Mouse (Mus musculus) embryonic facial prominence, embryonic 12.5 days (tissue): Measurements from ENCODE around the gene Inpp5d. TPM values are rescaled to one million over a fixed set of nuclear protein-coding genes. Genes with fewer than 3 reads are reported as not detected.

Experiments
- ATAC-seq: fragments of 200-750 bp; cut with Nextera tagmentation; 2 replicates; pipeline ENCODE4 v1.8.0; 2017; ENCODE audit not compliant: insufficient number of reproducible peaks, insufficient read depth, low FRiP score, low TSS enrichment
- H3K27ac ChIP-seq: fragments of 300-500 bp; sonication (generic); 2 replicates; pipeline ENCODE4 v1.5.1; 2016; ENCODE audit warnings: mild to moderate bottlenecking
- H3K27me3 ChIP-seq: fragments of 300-500 bp; sonication (generic); 2 replicates; pipeline ENCODE4 v1.6.1; 2016; ENCODE audit warnings: mild to moderate bottlenecking, moderate library complexity
- H3K36me3 ChIP-seq: fragments of 300-500 bp; sonication (generic); 2 replicates; pipeline ENCODE4 v1.6.1; 2016; ENCODE audit warnings: mild to moderate bottlenecking
- H3K4me1 ChIP-seq: fragments of 300-500 bp; sonication (generic); 2 replicates; pipeline ENCODE4 v1.6.1; 2016
- H3K4me2 ChIP-seq: fragments of 300-500 bp; sonication (generic); replicated peaks from 2 replicates; pipeline ENCODE4 v1.6.1; 2016; ENCODE audit warnings: mild to moderate bottlenecking, moderate library complexity
- H3K4me3 ChIP-seq: fragments of 300-500 bp; sonication (generic); 2 replicates; pipeline ENCODE4 v1.5.1; 2016; ENCODE audit warnings: mild to moderate bottlenecking
- H3K9ac ChIP-seq: fragments of 300-500 bp; sonication (generic); 2 replicates; pipeline ENCODE4 v1.6.1; 2016; ENCODE audit warnings: mild to moderate bottlenecking, moderate library complexity
- H3K9me3 ChIP-seq: fragments of 300-500 bp; sonication (generic); 2 replicates; pipeline ENCODE4 v1.6.1; 2016; ENCODE audit warnings: mild to moderate bottlenecking, moderate library complexity
- WGBS: fragments of 180-500 bp; shearing (Covaris S2); methylation state at CpG from one replicate; pipeline ENCODE4 v1.1.7; 2016; 5-methylcytosine and 5-hydroxymethylcytosine counted together
- polyA plus RNA-seq: library from polyadenylated mRNA; unstranded; fragments of >200 nt; fragmentation: Nextera tagmentation; extraction: Ambion mirVana; gene quantifications from 2 replicates; pipeline ENCODE4 v1.2.1, GENCODE M21; 2016

The Inpp5d gene
- polyA plus RNA-seq, 1 experiment from 2014 or later: 6.1 TPM

DNA sequence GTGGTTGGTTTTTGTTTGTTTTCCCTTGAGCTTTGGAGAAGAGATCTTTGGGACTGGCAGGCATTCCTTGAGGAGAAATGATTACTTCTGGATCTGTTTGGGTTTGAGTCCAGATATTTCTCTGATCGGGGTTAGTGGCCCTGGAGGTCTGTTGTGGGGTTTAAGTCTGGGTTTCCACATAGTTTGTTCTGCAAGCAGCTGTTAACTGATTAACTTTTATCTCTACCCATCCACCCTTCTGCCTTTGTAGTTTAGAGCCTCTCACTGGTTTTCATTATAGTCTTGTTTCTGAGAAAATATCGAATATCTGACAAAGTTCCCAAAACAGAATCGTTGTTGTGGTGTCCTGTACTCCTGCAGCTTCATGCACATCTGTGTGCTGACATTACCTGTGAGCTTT, 143.7 kb downstream of the Inpp5d start:
- Histone ChIP-seq H3K4me3 (no peak overlapping the region), H3K4me1 (no peaks in the 10 kb centered on the region), H3K36me3 (peaks cover 89% of the 10 kb centered on the region), H3K27me3 (no peaks in the 10 kb centered on the region), H3K4me2 (no peak overlapping the region), H3K27ac (no peak overlapping the region), H3K9me3 (no peaks in the 10 kb centered on the region), H3K9ac (no peak overlapping the region)
- ATAC-seq: no peak
- 87% methylated on average over 3 of the region's 3 CpGs for WGBS

DNA sequence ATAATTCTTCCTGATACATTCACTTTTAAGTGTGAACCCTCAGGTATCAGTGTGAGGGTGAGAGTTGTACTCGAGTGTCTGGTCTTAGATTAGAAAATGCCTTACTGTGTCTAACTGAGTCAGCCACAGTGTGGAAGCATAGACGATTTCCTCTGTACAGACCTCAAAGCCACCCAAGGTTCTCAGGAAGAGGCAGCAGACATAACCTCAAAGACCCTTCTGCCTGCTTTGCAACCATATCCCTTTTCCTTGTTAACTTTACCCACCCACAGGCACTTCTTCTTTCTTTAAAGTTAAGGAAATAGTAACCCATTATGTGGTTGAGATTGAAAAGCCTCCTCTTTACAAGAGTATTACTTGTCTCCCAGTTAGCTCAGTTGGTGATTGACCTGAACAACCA, 145.6 kb downstream of the Inpp5d start:
- H3K9me3 ChIP-seq: no peaks in the 10 kb centered on the region
- no peak overlapping the region for H3K4me3 ChIP-seq
- ATAC-seq: no peak
- H3K4me2 ChIP-seq: no peak overlapping the region
- peaks cover 90% of the 10 kb centered on the region for H3K36me3 ChIP-seq
- WGBS: 82% methylated on average over 2 of the region's 2 CpGs
- no peaks in the 10 kb centered on the region for H3K27me3 ChIP-seq
- H3K27ac ChIP-seq: no peak overlapping the region
- no peaks in the 10 kb centered on the region for H3K4me1 ChIP-seq
- no peak overlapping the region for H3K9ac ChIP-seq

DNA sequence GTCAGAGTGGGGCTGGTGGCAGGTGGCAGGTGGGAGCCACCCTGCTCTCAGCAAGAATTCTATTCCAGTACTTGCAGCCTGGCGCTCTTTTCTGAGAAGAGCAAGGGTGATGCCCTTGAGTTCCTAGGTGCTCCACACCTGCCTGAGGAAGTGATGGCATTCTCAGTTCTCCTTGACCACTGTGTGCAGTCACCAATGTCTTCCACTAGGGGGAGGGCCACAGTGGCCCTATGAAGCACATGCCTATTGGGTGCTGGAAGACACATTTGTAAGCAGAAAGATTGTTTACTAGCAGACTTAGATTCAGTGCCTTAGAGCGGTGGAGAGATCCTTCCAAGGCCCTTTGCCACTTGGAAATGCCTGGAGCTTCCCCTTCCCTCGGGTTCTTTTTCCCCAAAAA, 146.1 kb downstream of the Inpp5d start:
- Histone ChIP-seq H3K4me2 (no peak overlapping the region), H3K36me3 (peaks cover 91% of the 10 kb centered on the region), H3K4me3 (no peak overlapping the region), H3K9ac (no peak overlapping the region), H3K9me3 (no peaks in the 10 kb centered on the region), H3K4me1 (no peaks in the 10 kb centered on the region), H3K27me3 (no peaks in the 10 kb centered on the region), H3K27ac (no peak overlapping the region)
- ATAC-seq: no peak
- WGBS: 85% methylated on average over 3 of the region's 3 CpGs

DNA sequence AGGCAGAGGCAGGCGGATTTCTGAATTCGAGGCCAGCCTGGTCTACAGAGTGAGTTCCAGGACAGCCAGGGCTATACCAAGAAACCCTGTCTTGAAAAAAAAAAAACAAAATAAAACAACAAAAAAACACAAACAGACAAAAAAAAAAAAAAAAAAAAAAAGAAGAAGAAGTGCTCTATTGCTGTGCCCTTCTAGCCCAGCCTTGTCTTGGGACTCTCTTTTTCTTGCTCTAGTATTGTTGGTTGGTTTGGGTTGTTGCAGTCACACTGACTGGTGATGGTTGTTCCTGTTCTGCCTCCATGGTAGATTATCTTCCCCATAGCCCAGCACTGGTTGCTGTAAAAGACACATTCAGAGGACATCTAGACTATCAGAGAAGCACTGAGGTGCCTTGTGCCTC, 149.2 kb downstream of the Inpp5d start:
- H3K36me3 ChIP-seq: peaks cover 90% of the 10 kb centered on the region
- no peaks in the 10 kb centered on the region for H3K9me3 ChIP-seq
- H3K27ac ChIP-seq: no peak overlapping the region
- no peak overlapping the region for H3K4me2 ChIP-seq
- H3K4me3 ChIP-seq: no peak overlapping the region
- H3K27me3 ChIP-seq: no peaks in the 10 kb centered on the region
- 96% methylated on average over 2 of the region's 2 CpGs for WGBS
- no peak for ATAC-seq
- H3K9ac ChIP-seq: no peak overlapping the region
- no peaks in the 10 kb centered on the region for H3K4me1 ChIP-seq

Other genes starting within 250 kb of the Inpp5d start
- 0.81 and 1.3 TPM in 2 replicates for gene Kcnj13, start 225.6 kb upstream of the Inpp5d start, polyA plus RNA-seq
- 0.78 and 1.1 TPM in 2 replicates for gene Snorc, start 150.0 kb upstream of the Inpp5d start, polyA plus RNA-seq
- gene Neu2, start 110.4 kb upstream of the Inpp5d start, polyA plus RNA-seq: not detected in 2 replicates
- gene Ngef, start 46.4 kb upstream of the Inpp5d start, polyA plus RNA-seq: 1.8 and 1.9 TPM in 2 replicates
- gene Atg16l1, start 135.6 kb downstream of the Inpp5d start, polyA plus RNA-seq: 39.4 and 43.0 TPM in 2 replicates
- 3.7 and 3.9 TPM in 2 replicates for gene Sag, start 183.4 kb downstream of the Inpp5d start, polyA plus RNA-seq
- 37.7 and 37.9 TPM in 2 replicates for gene Dgkd, start 233.0 kb downstream of the Inpp5d start, polyA plus RNA-seq